Mouse (Mus musculus): Measurements from ENCODE around the gene Palm2. TPM values are rescaled to one million over a fixed set of nuclear protein-coding genes. Genes with fewer than 3 reads are reported as not detected.
"Not testable (repeated sequence)": the region's sequence is repeated elsewhere in the genome, so short reads cannot be mapped to it uniquely, and the experiment has no call there.

Gene Palm2
- total RNA-seq (2022), result 10 to 100 TPM; 45.9 to 60.1 (median 55.0) TPM

- peak; percentile 70 to 72 for DNase-seq (ENCODE audit: low spot score in 2 of 2)
Measured at GRCm38 (mm10) chr4:57433941-57434704, at the start of gene Palm2. Gene Palm2 (plus strand): TSS chr4:57434247.

GRCm38 (mm10) chr4:57384355-57384754 lies 49.7 kb upstream of the Palm2 start:
- DNase-seq (ENCODE audit: low spot score in 2 of 2), result no peak

GRCm38 (mm10) chr4:57391103-57391502 lies 42.9 kb upstream of the Palm2 start:
- DNase-seq (ENCODE audit: low spot score in 2 of 2), result no peak

GRCm38 (mm10) chr4:57396414-57396813 lies 37.6 kb upstream of the Palm2 start:
- no peak for DNase-seq (ENCODE audit: low spot score in 2 of 2)

- DNase-seq (ENCODE audit: low spot score in 2 of 2), result not testable (repeated sequence)
Measured at GRCm38 (mm10) chr4:57412385-57412784, 21.7 kb upstream of the Palm2 start.

- DNase-seq (ENCODE audit: low spot score in 2 of 2), result no peak
Measured at GRCm38 (mm10) chr4:57413016-57413415, 21.0 kb upstream of the Palm2 start.

- DNase-seq (ENCODE audit: low spot score in 2 of 2), result not testable (repeated sequence)
Measured at GRCm38 (mm10) chr4:57413670-57414069, 20.4 kb upstream of the Palm2 start.

GRCm38 (mm10) chr4:57424011-57424410 lies 10.0 kb upstream of the Palm2 start:
- no peak for DNase-seq (ENCODE audit: low spot score in 2 of 2)

GRCm38 (mm10) chr4:57428317-57428716 lies 5.7 kb upstream of the Palm2 start:
- peak in 1 of 2 experiments; percentile 71 for DNase-seq (ENCODE audit: low spot score in 2 of 2)

GRCm38 (mm10) chr4:57434705-57435360 lies 786 bp downstream of the Palm2 start:
- peak in 1 of 2 experiments; percentile 28 for DNase-seq (ENCODE audit: low spot score in 2 of 2)

- no peak for DNase-seq (ENCODE audit: low spot score in 2 of 2)
Measured at GRCm38 (mm10) chr4:57436286-57436685, 2.2 kb downstream of the Palm2 start.

- DNase-seq (ENCODE audit: low spot score in 2 of 2), result no peak
Measured at GRCm38 (mm10) chr4:57446082-57446481, 12.0 kb downstream of the Palm2 start.

GRCm38 (mm10) chr4:57446854-57447444 lies 12.9 kb downstream of the Palm2 start:
- DNase-seq (ENCODE audit: low spot score in 2 of 2), result no peak

- no peak for DNase-seq (ENCODE audit: low spot score in 2 of 2)
Measured at GRCm38 (mm10) chr4:57451896-57452295, 17.8 kb downstream of the Palm2 start.

- no peak for DNase-seq (ENCODE audit: low spot score in 2 of 2)
Measured at GRCm38 (mm10) chr4:57452661-57453060, 18.6 kb downstream of the Palm2 start.

- no peak for DNase-seq (ENCODE audit: low spot score in 2 of 2)
Measured at GRCm38 (mm10) chr4:57462378-57462777, 28.3 kb downstream of the Palm2 start.

GRCm38 (mm10) chr4:57482435-57482834 lies 48.4 kb downstream of the Palm2 start:
- no peak for DNase-seq (ENCODE audit: low spot score in 2 of 2)

- peak in 1 of 2 experiments; percentile 34 for DNase-seq (ENCODE audit: low spot score in 2 of 2)
Measured at GRCm38 (mm10) chr4:57486392-57486791, 52.3 kb downstream of the Palm2 start.

- DNase-seq (ENCODE audit: low spot score in 2 of 2), result no peak
Measured at GRCm38 (mm10) chr4:57489887-57490286, 55.8 kb downstream of the Palm2 start.

- DNase-seq (ENCODE audit: low spot score in 2 of 2), result no peak
Measured at GRCm38 (mm10) chr4:57504792-57505191, 70.7 kb downstream of the Palm2 start.

- DNase-seq (ENCODE audit: low spot score in 2 of 2), result no peak
Measured at GRCm38 (mm10) chr4:57510576-57510975, 76.5 kb downstream of the Palm2 start.

- DNase-seq (ENCODE audit: low spot score in 2 of 2), result no peak
Measured at GRCm38 (mm10) chr4:57511734-57512133, 77.7 kb downstream of the Palm2 start.

Measured in left cerebral cortex, adult 8-10 months (tissue).